Mouse (Mus musculus) liver, postnatal 0 days (tissue): ENCODE measurements at regions not wholly inside any gene's neighbourhood (a gene's known extent, or its start where the extent isn't known, plus 50 kb on each side); places are given as distances from the start of the nearest gene placed in this dataset.

Experiments
- CTCF ChIP-seq: sonication (generic); IDR thresholded peaks from 2 replicates; pipeline ENCODE4 v1.5.1; 2016; ENCODE audit warnings: antibody characterized with exemption, low read depth
- EP300 ChIP-seq: IDR thresholded peaks from 2 replicates; pipeline ENCODE4 v1.6.1; 2016; ENCODE audit warnings: antibody characterized with exemption, low read depth, mild to moderate bottlenecking

DNA sequence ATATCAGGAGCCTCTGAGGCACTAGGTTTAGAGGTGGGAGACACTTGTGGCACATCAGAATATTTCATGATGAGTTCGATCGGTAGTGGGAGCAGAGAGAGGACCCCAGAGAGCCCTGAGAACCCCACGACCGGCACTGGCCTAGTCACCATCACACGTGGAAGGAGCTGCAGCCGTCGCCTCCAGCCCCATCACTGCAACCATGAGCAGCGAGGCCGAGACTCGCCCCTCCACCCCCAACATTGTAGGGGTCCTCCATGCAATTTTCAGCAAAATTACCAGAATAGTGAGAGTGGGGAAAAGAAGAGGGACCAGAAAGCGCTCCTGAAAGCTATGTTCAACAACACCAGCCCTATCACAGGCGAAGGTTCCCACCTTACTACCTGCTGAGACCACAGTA lies 297.0 kb downstream of the Edem1 start:
- TF ChIP-seq EP300 (no peak), CTCF (no peak)
